Mouse (Mus musculus) lung, embryonic 14.5 days (tissue): Measurements from ENCODE around the gene Taok3. TPM values are rescaled to one million over a fixed set of nuclear protein-coding genes. Genes with fewer than 3 reads are reported as not detected.
A peak's percentile ranks its signal among the peaks of the same experiment; 100 is the strongest.

ENCODE experiments used
- ATAC-seq: fragments of 200-750 bp; cut with Nextera tagmentation; 2 replicates; pipeline ENCODE4 v1.8.0; 2017; ENCODE audit warnings: mild to moderate bottlenecking, moderate TSS enrichment, moderate library complexity; ENCODE audit not compliant: insufficient read depth
- DNase-seq: peaks from one replicate; pipeline ENCODE4 v3.0.0-alpha.2; 2015
- H3K27ac ChIP-seq: fragments of 300-500 bp; sonication (generic); 2 replicates; pipeline ENCODE4 v1.5.1; 2014; ENCODE audit warnings: low read depth, mild to moderate bottlenecking, moderate library complexity
- H3K27me3 ChIP-seq: fragments of 300-500 bp; sonication (generic); 2 replicates; pipeline ENCODE4 v1.6.1; 2014; ENCODE audit warnings: low read length, control low read depth; ENCODE audit not compliant: insufficient read depth
- H3K36me3 ChIP-seq: fragments of 300-500 bp; sonication (generic); 2 replicates; pipeline ENCODE4 v1.6.1; 2014; ENCODE audit warnings: control low read depth; ENCODE audit not compliant: insufficient read depth
- H3K4me1 ChIP-seq: fragments of 300-500 bp; sonication (generic); 2 replicates; pipeline ENCODE4 v1.6.1; 2014; ENCODE audit warnings: antibody characterized with exemption, control low read depth; ENCODE audit not compliant: insufficient read depth
- H3K4me2 ChIP-seq: fragments of 300-500 bp; sonication (generic); 2 replicates; pipeline ENCODE4 v1.6.1; 2014; ENCODE audit warnings: mild to moderate bottlenecking
- H3K4me3 ChIP-seq: fragments of 300-500 bp; sonication (generic); 2 replicates; pipeline ENCODE4 v1.5.1; 2014; ENCODE audit warnings: low read depth, low read length
- H3K9ac ChIP-seq: fragments of 300-500 bp; sonication (generic); 2 replicates; pipeline ENCODE4 v1.6.1; 2014
- H3K9me3 ChIP-seq: fragments of 300-500 bp; sonication (generic); 2 replicates; pipeline ENCODE4 v1.6.1; 2016; ENCODE audit warnings: low read depth, low read length, control low read depth
- CTCF ChIP-seq: IDR thresholded peaks from 2 replicates; pipeline ENCODE4 v1.5.1; 2016; ENCODE audit warnings: antibody characterized with exemption, low read depth
- WGBS: fragments of 180-500 bp; shearing (Covaris S2); extraction: QIAGEN DNeasy Blood & Tissue Kit; methylation state at CpG from one replicate; pipeline ENCODE4 v1.1.7; 2014; 5-methylcytosine and 5-hydroxymethylcytosine counted together
- polyA plus RNA-seq: library from polyadenylated mRNA; unstranded; fragments of >200 nt; fragmentation: Nextera tagmentation; extraction: Ambion mirVana; gene quantifications from 2 replicates; pipeline ENCODE4 v1.2.1, GENCODE M21; 2014

Gene Taok3
- polyA plus RNA-seq, 1 experiment from 2014 or later: 18.8 TPM

GRCm38 (mm10) chr5:117250796-117251195 is 130.9 kb downstream of the Taok3 start:
- H3K27me3 ChIP-seq: no peaks in the 10 kb centered on the region
- H3K9ac ChIP-seq: no peak overlapping the region
- no peak for DNase-seq
- no peak for TF ChIP-seq CTCF
- H3K4me3 ChIP-seq: no peak overlapping the region
- no peak for ATAC-seq
- H3K36me3 ChIP-seq: peaks cover 14% of the 10 kb centered on the region
- no peaks in the 10 kb centered on the region for H3K9me3 ChIP-seq
- 46% methylated on average over 22 of the region's 24 CpGs for WGBS
- no peaks in the 10 kb centered on the region for H3K4me1 ChIP-seq
- H3K27ac ChIP-seq: no peak overlapping the region
- no peak overlapping the region for H3K4me2 ChIP-seq

GRCm38 (mm10) chr5:117251763-117252162 is 131.8 kb downstream of the Taok3 start:
- Histone ChIP-seq H3K4me2 (no peak overlapping the region), H3K36me3 (peaks cover 23% of the 10 kb centered on the region), H3K27me3 (no peaks in the 10 kb centered on the region), H3K27ac (no peak overlapping the region), H3K9ac (no peak overlapping the region), H3K4me1 (no peaks in the 10 kb centered on the region), H3K4me3 (no peak overlapping the region), H3K9me3 (no peaks in the 10 kb centered on the region)
- no peak for TF ChIP-seq CTCF
- DNase-seq: no peak
- 94% methylated on average over 3 of the region's 3 CpGs for WGBS
- no peak for ATAC-seq

GRCm38 (mm10) chr5:117258276-117258675 is 138.3 kb downstream of the Taok3 start:
- DNase-seq: no peak
- no peak overlapping the region for H3K27ac ChIP-seq
- no peak for ATAC-seq
- no peak overlapping the region for H3K9ac ChIP-seq
- H3K27me3 ChIP-seq: no peaks in the 10 kb centered on the region
- H3K9me3 ChIP-seq: no peaks in the 10 kb centered on the region
- no peak overlapping the region for H3K4me3 ChIP-seq
- no peak for TF ChIP-seq CTCF
- H3K4me1 ChIP-seq: no peaks in the 10 kb centered on the region
- H3K4me2 ChIP-seq: no peak overlapping the region
- H3K36me3 ChIP-seq: 0 out of 2 replicates have a peak, but pooled peaks cover 14% of the 10 kb centered on the region
- 86% methylated on average over 15 of the region's 15 CpGs for WGBS

- peaks cover 11% of the 10 kb centered on the region; the same call in 1 of the 2 replicates for H3K36me3 ChIP-seq
- H3K27me3 ChIP-seq: no peaks in the 10 kb centered on the region
- peaks cover 4% of the 10 kb centered on the region; the same call in 1 of the 2 replicates for H3K9me3 ChIP-seq
- 84% methylated on average over 20 of the region's 21 CpGs for WGBS
- no peak for DNase-seq
- no peak for TF ChIP-seq CTCF
- H3K9ac ChIP-seq: no peak overlapping the region
- H3K4me1 ChIP-seq: no peaks in the 10 kb centered on the region
- ATAC-seq: no peak
- H3K27ac ChIP-seq: no peak overlapping the region
- no peak overlapping the region for H3K4me3 ChIP-seq
- no peak overlapping the region for H3K4me2 ChIP-seq
Measured at GRCm38 (mm10) chr5:117263566-117263965, 143.6 kb downstream of the Taok3 start.

- ATAC-seq (no peak), DNase-seq (peak; percentile 68)
- Histone ChIP-seq H3K4me3 (no peak overlapping the region), H3K4me2 (no peak overlapping the region), H3K27ac (no peak overlapping the region), H3K36me3 (peaks cover 11% of the 10 kb centered on the region; the same call in 1 of the 2 replicates), H3K9ac (no peak overlapping the region), H3K4me1 (no peaks in the 10 kb centered on the region), H3K27me3 (no peaks in the 10 kb centered on the region), H3K9me3 (peaks cover 4% of the 10 kb centered on the region; the same call in 1 of the 2 replicates)
- TF ChIP-seq CTCF: no peak
- 39% methylated on average over 5 of the region's 5 CpGs for WGBS
Measured at GRCm38 (mm10) chr5:117264701-117265100, 144.8 kb downstream of the Taok3 start.

- DNase-seq: no peak
- Histone ChIP-seq H3K9ac (no peak overlapping the region), H3K4me2 (no peak overlapping the region), H3K4me1 (no peaks in the 10 kb centered on the region), H3K27ac (no peak overlapping the region), H3K27me3 (no peaks in the 10 kb centered on the region), H3K4me3 (no peak overlapping the region), H3K9me3 (peaks cover 4% of the 10 kb centered on the region; the same call in 1 of the 2 replicates), H3K36me3 (peaks cover 15% of the 10 kb centered on the region; the same call in 1 of the 2 replicates)
- 64% methylated on average over 14 of the region's 14 CpGs for WGBS
- no peak for ATAC-seq
- no peak for TF ChIP-seq CTCF
Measured at GRCm38 (mm10) chr5:117267913-117268312, 148.0 kb downstream of the Taok3 start.

- Histone ChIP-seq H3K27ac (no peak overlapping the region), H3K36me3 (peaks cover 11% of the 10 kb centered on the region; the same call in 1 of the 2 replicates), H3K4me3 (no peak overlapping the region), H3K27me3 (no peaks in the 10 kb centered on the region), H3K4me1 (no peaks in the 10 kb centered on the region), H3K9ac (no peak overlapping the region), H3K9me3 (peaks cover under 1% of the 10 kb centered on the region; the same call in 1 of the 2 replicates), H3K4me2 (no peak overlapping the region)
- WGBS: 49% methylated on average over 5 of the region's 5 CpGs
- no peak for ATAC-seq
- no peak for DNase-seq
- no peak for TF ChIP-seq CTCF
Measured at GRCm38 (mm10) chr5:117268749-117269148, 148.8 kb downstream of the Taok3 start.
